Mouse (Mus musculus): ENCODE measurements at regions not wholly inside any gene's neighbourhood (a gene's known extent, or its start where the extent isn't known, plus 50 kb on each side); places are given as distances from the start of the nearest gene placed in this dataset.
A peak's percentile ranks its signal among the peaks of the same experiment; 100 is the strongest.

DNA sequence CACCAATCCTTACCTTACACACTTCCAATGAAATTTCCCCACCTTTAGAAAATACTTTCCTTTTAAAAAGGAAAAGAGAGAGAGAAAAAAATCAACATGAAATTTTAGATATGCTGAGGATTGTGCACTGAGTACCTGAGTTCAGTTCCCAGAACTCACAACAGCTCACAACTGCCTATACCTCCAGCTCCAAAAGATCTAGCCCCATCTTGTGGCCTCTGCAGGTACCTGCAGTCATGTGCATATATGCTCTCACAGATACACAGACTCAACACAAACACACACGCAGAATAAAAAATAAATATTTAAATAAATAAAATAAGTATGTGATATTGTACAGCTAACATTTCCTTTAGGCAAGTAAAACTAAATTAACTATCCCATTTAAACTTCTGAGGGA is 260.3 kb upstream of the Zwint start:
- TF ChIP-seq ZC3H11A (IDR thresholded peaks at IDR 0.05; ENCODE audit: borderline replicate concordance, low read depth, low read length): 0 out of 2 replicates have a peak, but pooled peaks have one; percentile 7
- TF ChIP-seq CHD2 (IDR thresholded peaks at IDR 0.05; ENCODE audit: low read depth, low read length): no peak
- no peak for TF ChIP-seq MAFK (IDR thresholded peaks at IDR 0.05; ENCODE audit: insufficient read depth, low read depth, low read length)
